Mouse (Mus musculus): ENCODE measurements around the gene Rplp0.

GRCm38 (mm10) chr5:115534290-115534731, 25.0 kb upstream of the Rplp0 start:
- TF ChIP-seq GATA1 (IDR thresholded peaks at IDR 0.05; ENCODE audit: borderline replicate concordance, low read length), result no peak
- TF ChIP-seq FLI1 (IDR thresholded peaks at IDR 0.05; ENCODE audit: low read length), result no peak
